Mouse (Mus musculus): ENCODE results near the gene Nek10. TPM values are rescaled to one million over a fixed set of nuclear protein-coding genes. Genes with fewer than 3 reads are reported as not detected.
"Not testable (repeated sequence)": the region's sequence is repeated elsewhere in the genome, so short reads cannot be mapped to it uniquely, and the experiment has no call there.

Gene Nek10
- polyA plus RNA-seq (2015; fragmentation: Nextera tagmentation; extraction: Ambion mirVana), result 0.24 TPM in 2 replicates

DNA sequence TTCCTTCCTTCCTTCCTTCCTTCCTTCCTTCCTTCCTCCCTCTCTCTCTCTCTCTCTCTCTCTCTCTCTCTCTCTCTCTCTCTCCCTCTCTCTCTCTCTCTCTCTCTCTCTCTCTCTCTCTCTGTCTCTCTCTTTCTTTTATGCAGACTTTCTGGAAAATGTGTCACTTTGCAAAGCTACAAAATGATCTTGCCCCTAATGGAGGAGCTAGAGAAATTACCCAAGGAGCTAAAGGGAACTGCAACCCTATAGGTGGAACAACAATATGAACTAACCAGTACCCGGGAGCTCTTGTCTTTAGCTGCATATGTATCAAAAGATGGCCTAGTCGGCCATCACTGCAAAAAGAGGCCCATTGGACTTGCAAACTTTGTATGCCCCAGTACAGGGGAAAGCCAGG lies at the start of gene Nek10:
TSS of gene Nek10 (plus strand) at position 301 of the 400 bp plus-strand sequence.
- H3K9me3 ChIP-seq (ENCODE audit: low read length); H3K27ac ChIP-seq (ENCODE audit: low read length); H3K4me1 ChIP-seq (ENCODE audit: insufficient read depth, low read depth, low read length); DNase-seq (ENCODE audit: low spot score); H3K27me3 ChIP-seq (replicated peaks; ENCODE audit: insufficient read depth, low read length); H3K4me2 ChIP-seq (replicated peaks; ENCODE audit: low read depth, low read length); ATAC-seq; H3K9ac ChIP-seq (replicated peaks; ENCODE audit: low read depth); H3K36me3 ChIP-seq (ENCODE audit: insufficient read depth, low read length); H3K4me3 ChIP-seq (ENCODE audit: low read depth, low read length): not testable (repeated sequence)
- no CpG with 5 or more reads among the region's 2 CpGs for WGBS

DNA sequence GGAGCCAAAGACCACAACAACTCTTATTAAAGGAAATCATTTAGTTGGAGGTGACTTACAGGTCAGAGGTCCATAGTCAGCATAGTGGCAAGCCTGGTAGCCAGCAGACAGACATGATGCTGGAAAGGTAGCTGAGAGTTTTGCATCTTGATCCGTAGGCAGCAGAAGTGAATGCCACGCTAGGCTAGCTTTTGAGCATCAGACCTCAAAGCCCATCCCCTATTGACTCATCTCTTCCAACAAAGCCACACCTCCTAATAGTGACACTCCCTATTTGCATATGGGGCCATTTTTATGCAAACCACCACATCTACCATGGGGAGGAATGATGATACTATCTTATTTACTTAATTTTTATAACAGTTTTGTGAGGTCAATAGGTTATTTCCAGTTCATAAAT lies 22.0 kb upstream of the Nek10 start:
- Histone ChIP-seq H3K27ac (ENCODE audit: low read length) (no peak overlapping the region), H3K36me3 (ENCODE audit: insufficient read depth, low read length) (no peaks in the 10 kb centered on the region), H3K9me3 (ENCODE audit: low read length) (no peaks in the 10 kb centered on the region), H3K27me3 (replicated peaks; ENCODE audit: insufficient read depth, low read length) (no peaks in the 10 kb centered on the region), H3K4me2 (replicated peaks; ENCODE audit: low read depth, low read length) (no peak overlapping the region), H3K4me1 (ENCODE audit: insufficient read depth, low read depth, low read length) (no peaks in the 10 kb centered on the region), H3K4me3 (ENCODE audit: low read depth, low read length) (no peak overlapping the region), H3K9ac (replicated peaks; ENCODE audit: low read depth) (no peak overlapping the region)
- no peak for ATAC-seq
- TF ChIP-seq EP300 (IDR thresholded peaks at IDR 0.05) (no peak), CTCF (IDR thresholded peaks at IDR 0.05) (no peak)
- WGBS, result 94% methylated on average over 2 of the region's 2 CpGs
- no peak for DNase-seq (ENCODE audit: low spot score)

DNA sequence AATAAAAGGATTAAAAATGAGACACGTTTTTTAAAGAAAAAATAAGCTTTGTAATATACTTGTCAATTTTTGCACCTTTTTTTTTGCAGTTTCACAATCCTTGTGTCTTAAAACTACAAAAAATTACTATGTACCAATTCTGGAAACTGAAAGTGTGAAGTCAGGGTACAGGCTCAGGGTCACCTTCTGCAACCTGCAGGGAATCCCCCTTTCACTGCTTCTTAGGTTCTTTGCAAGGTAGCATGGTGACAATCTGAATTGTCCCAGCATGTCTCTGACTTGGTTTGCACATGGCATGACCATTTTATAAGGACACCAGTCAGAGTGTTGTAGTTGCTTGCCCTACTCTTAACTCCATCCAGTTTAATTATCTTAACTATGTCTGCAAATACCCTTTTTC lies 19.0 kb upstream of the Nek10 start:
- Histone ChIP-seq H3K27ac (ENCODE audit: low read length) (no peak overlapping the region), H3K27me3 (replicated peaks; ENCODE audit: insufficient read depth, low read length) (no peaks in the 10 kb centered on the region), H3K4me1 (ENCODE audit: insufficient read depth, low read depth, low read length) (no peaks in the 10 kb centered on the region), H3K36me3 (ENCODE audit: insufficient read depth, low read length) (no peaks in the 10 kb centered on the region), H3K9me3 (ENCODE audit: low read length) (no peaks in the 10 kb centered on the region), H3K4me3 (ENCODE audit: low read depth, low read length) (no peak overlapping the region), H3K4me2 (replicated peaks; ENCODE audit: low read depth, low read length) (no peak overlapping the region), H3K9ac (replicated peaks; ENCODE audit: low read depth) (no peak overlapping the region)
- ATAC-seq (no peak), DNase-seq (ENCODE audit: low spot score) (no peak)
- 89% methylated on average over 1 of the region's 1 CpGs for WGBS
- TF ChIP-seq CTCF (IDR thresholded peaks at IDR 0.05), result no peak
- no peak for TF ChIP-seq EP300 (IDR thresholded peaks at IDR 0.05)

- Histone ChIP-seq H3K9ac (replicated peaks; ENCODE audit: low read depth) (no peak overlapping the region), H3K27me3 (replicated peaks; ENCODE audit: insufficient read depth, low read length) (no peaks in the 10 kb centered on the region), H3K4me1 (ENCODE audit: insufficient read depth, low read depth, low read length) (no peaks in the 10 kb centered on the region), H3K36me3 (ENCODE audit: insufficient read depth, low read length) (no peaks in the 10 kb centered on the region), H3K4me3 (ENCODE audit: low read depth, low read length) (no peak overlapping the region), H3K27ac (ENCODE audit: low read length) (no peak overlapping the region), H3K4me2 (replicated peaks; ENCODE audit: low read depth, low read length) (no peak overlapping the region), H3K9me3 (ENCODE audit: low read length) (no peaks in the 10 kb centered on the region)
- ATAC-seq (no peak), DNase-seq (ENCODE audit: low spot score) (no peak)
- WGBS, result 93% methylated on average over 1 of the region's 1 CpGs
- no peak for TF ChIP-seq EP300 (IDR thresholded peaks at IDR 0.05)
- TF ChIP-seq CTCF (IDR thresholded peaks at IDR 0.05), result no peak
Measured at GRCm38 (mm10) chr14:14786979-14787378, 16.2 kb upstream of the Nek10 start.

- no peak overlapping the region for H3K27ac ChIP-seq (ENCODE audit: low read length)
- no peak for ATAC-seq
- WGBS, result 79% methylated on average over 4 of the region's 4 CpGs
Measured at GRCm38 (mm10) chr14:14789840-14790470, 13.3 kb upstream of the Nek10 start.

GRCm38 (mm10) chr14:14799861-14800260 lies 3.4 kb upstream of the Nek10 start:
- TF ChIP-seq EP300 (IDR thresholded peaks at IDR 0.05) (no peak), CTCF (IDR thresholded peaks at IDR 0.05) (no peak)
- H3K9ac ChIP-seq (replicated peaks; ENCODE audit: low read depth), result no peak overlapping the region
- no peaks in the 10 kb centered on the region for H3K4me1 ChIP-seq (ENCODE audit: insufficient read depth, low read depth, low read length)
- no peak overlapping the region for H3K4me2 ChIP-seq (replicated peaks; ENCODE audit: low read depth, low read length)
- DNase-seq (ENCODE audit: low spot score), result peak; percentile 13
- H3K9me3 ChIP-seq (ENCODE audit: low read length), result no peaks in the 10 kb centered on the region
- no peak for ATAC-seq
- H3K27ac ChIP-seq (ENCODE audit: low read length), result no peak overlapping the region
- no peak overlapping the region for H3K4me3 ChIP-seq (ENCODE audit: low read depth, low read length)
- H3K36me3 ChIP-seq (ENCODE audit: insufficient read depth, low read length), result no peaks in the 10 kb centered on the region
- H3K27me3 ChIP-seq (replicated peaks; ENCODE audit: insufficient read depth, low read length), result no peaks in the 10 kb centered on the region
- 49% methylated on average over 5 of the region's 5 CpGs for WGBS

More at GRCm38 (mm10) chr14:14789840-14790470, 13.3 kb upstream of the Nek10 start:
- no peaks in the 10 kb centered on the region for H3K9me3 ChIP-seq (ENCODE audit: low read length)
- no peak overlapping the region for H3K9ac ChIP-seq (replicated peaks; ENCODE audit: low read depth)
- H3K4me3 ChIP-seq (ENCODE audit: low read depth, low read length), result no peak overlapping the region
- TF ChIP-seq CTCF (IDR thresholded peaks at IDR 0.05) (no peak), EP300 (IDR thresholded peaks at IDR 0.05) (no peak)
- no peaks in the 10 kb centered on the region for H3K4me1 ChIP-seq (ENCODE audit: insufficient read depth, low read depth, low read length)
- no peak overlapping the region for H3K4me2 ChIP-seq (replicated peaks; ENCODE audit: low read depth, low read length)
- no peak for DNase-seq (ENCODE audit: low spot score)
- no peaks in the 10 kb centered on the region for H3K27me3 ChIP-seq (replicated peaks; ENCODE audit: insufficient read depth, low read length)
- no peaks in the 10 kb centered on the region for H3K36me3 ChIP-seq (ENCODE audit: insufficient read depth, low read length)

DNA sequence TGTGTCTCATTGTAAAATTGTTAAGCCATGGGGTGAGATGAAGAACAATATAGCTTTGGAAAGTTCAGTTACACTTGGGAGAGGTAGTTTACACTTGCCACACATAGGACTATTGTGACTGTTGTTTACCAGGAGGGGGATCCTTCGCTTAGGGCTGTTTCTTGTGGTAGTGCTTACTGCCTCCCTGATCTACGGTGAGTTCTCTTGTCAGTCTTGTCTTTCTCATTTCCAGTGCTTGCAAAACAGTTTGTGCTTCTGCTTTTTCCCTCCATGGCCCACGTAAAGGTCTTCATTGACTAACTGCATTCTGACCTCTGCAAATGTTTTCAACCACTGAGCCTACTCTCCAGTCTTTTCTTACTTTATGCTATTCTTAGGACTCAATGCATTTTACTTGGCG lies 2.9 kb upstream of the Nek10 start:
- no peaks in the 10 kb centered on the region for H3K9me3 ChIP-seq (ENCODE audit: low read length)
- no peak overlapping the region for H3K27ac ChIP-seq (ENCODE audit: low read length)
- no peaks in the 10 kb centered on the region for H3K36me3 ChIP-seq (ENCODE audit: insufficient read depth, low read length)
- H3K27me3 ChIP-seq (replicated peaks; ENCODE audit: insufficient read depth, low read length), result no peaks in the 10 kb centered on the region
- no peaks in the 10 kb centered on the region for H3K4me1 ChIP-seq (ENCODE audit: insufficient read depth, low read depth, low read length)
- ATAC-seq, result no peak
- DNase-seq (ENCODE audit: low spot score), result no peak
- WGBS, result 90% methylated on average over 4 of the region's 4 CpGs
- no peak overlapping the region for H3K9ac ChIP-seq (replicated peaks; ENCODE audit: low read depth)
- H3K4me3 ChIP-seq (ENCODE audit: low read depth, low read length), result no peak overlapping the region
- TF ChIP-seq EP300 (IDR thresholded peaks at IDR 0.05) (no peak), CTCF (IDR thresholded peaks at IDR 0.05) (no peak)
- no peak overlapping the region for H3K4me2 ChIP-seq (replicated peaks; ENCODE audit: low read depth, low read length)

All from lung, postnatal 0 days (tissue).